Mouse (Mus musculus): ENCODE measurements around the gene Lgals3bp.

Gene Lgals3bp

GRCm38 (mm10) chr11:118401760-118402280 lies at the start of gene Lgals3bp:
Lgals3bp (minus strand) TSS chr11:118402092.
- no peak for DNase-seq (ENCODE audit: low read depth)

DNA sequence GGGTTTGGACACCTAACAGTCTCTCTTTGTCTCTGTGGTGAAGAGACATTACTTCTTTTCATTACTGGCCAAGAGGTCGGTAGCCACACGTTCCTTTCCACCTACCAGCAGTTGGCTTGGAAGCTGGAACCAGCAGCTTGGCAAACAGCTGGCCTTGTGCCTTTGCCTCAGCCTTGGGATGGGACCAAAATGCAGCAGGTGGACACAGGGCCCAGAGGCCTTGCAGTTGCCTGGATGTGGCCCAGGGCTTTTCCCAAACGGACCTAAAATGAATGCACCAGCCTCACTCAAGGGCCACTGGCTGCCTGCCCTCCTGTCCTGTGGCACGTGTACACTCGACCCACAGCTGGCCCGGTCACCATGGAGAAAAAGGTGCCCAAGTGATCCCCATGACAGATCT lies 49.3 kb upstream of the Lgals3bp start:
- no peak for DNase-seq (ENCODE audit: low read depth)

DNA sequence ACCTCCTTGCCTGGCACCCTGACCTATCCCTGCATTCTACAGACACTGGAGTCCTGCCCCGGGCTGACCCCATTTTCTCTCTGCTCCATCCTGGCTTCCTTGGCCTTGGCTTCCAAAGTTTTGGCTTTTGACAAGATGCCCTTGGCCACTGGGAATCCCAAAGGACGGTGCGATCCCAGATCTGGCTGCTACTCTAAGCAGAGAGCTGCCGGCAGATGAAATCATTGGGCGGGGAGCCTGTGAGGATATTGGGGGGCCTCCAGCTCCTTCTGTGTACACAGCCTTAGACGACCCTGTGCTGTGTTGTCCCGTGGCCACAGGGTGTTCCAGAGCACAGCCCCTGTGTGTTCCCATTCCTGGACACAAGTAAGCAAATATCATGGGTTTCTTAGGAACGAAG lies 46.5 kb upstream of the Lgals3bp start:
- DNase-seq (ENCODE audit: low read depth) = no peak

DNA sequence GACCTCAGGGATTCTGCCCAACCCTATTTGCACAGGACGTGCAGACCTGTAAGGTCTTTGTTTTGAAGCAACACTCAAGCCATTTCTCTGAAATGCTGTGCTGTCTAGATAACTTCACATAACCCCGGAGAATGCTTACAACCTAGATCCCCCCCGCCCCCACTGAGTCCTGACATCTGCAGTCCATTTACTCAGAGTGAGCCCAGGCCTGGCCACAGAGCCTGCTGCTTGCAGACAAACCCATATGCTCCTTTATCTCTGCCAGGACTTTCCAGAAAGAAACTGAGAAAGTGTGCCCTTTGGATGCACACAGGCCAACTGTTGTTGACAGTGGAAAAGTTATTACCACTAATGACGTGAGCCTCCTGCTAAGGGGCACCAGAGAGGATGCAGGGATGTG lies 45.5 kb upstream of the Lgals3bp start:
- DNase-seq (ENCODE audit: low read depth) = no peak

- peak; percentile 64 for DNase-seq (ENCODE audit: low read depth)
Measured at GRCm38 (mm10) chr11:118445843-118446242, 44.0 kb upstream of the Lgals3bp start.

DNA sequence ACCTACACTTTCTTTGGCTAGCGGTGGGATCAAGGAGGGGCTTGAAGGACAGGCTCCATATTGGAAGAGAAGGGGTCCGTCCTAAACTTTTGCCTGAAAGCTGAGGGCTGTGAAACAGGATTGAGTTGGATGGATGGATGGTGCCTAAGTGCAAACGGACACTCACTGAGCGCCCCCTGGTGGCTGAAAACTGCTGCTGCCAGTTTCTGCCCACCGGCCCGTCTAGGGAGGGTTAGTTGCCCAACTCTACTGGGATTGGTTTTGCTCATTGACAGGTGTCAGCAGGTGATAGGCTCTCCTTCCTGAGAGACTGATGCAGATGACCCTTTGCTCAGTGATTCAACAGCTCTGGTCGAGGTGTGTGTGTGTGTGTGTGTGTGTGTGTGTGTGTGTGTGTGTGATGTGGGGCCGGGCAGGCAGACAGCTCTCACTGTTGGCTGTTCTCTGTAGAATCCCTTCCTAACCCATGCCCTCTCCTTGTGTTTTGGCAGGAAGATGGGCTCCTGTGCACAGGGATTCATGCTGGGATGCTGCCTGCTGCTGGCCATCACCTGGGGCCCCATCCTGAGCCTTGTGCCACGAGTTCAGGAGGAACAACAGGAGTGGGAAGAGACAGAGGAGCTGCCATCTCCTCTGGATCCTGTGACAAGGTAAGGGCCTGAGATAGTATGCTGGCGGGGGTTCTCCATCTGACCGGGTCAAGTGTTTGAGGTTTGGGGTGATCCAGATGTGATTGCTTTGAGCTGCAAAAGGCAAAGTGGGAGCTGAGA lies 41.5 kb upstream of the Lgals3bp start:
- no peak for DNase-seq (ENCODE audit: low read depth)

GRCm38 (mm10) chr11:118442691-118443090 lies 40.8 kb upstream of the Lgals3bp start:
- DNase-seq (ENCODE audit: low read depth) = no peak

GRCm38 (mm10) chr11:118438665-118439414 lies 36.9 kb upstream of the Lgals3bp start:
- DNase-seq (ENCODE audit: low read depth) = no peak

DNA sequence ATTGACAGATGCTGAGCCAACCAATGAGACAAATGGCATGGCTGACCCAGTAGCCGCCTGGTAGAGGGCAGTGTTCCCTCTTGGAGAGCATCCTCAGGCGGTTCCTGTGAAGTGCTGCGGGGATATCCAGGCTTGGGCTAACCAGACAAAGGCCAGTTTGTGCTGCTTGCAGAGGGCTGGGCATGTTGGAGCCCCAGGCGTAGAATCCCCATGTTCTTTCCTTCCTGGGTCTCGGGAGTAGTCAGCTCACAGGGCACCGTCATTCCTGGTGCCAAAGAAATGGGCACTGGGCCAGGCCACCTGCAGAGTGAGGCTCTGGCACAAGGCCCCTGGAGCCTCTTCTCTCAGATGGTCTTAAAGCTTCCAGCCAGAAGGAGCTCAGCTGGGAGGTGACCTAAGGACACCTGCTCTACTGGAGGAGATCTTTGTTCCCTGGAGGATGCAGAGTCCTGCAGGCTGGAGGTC lies 34.6 kb upstream of the Lgals3bp start:
- no peak for DNase-seq (ENCODE audit: low read depth)

DNA sequence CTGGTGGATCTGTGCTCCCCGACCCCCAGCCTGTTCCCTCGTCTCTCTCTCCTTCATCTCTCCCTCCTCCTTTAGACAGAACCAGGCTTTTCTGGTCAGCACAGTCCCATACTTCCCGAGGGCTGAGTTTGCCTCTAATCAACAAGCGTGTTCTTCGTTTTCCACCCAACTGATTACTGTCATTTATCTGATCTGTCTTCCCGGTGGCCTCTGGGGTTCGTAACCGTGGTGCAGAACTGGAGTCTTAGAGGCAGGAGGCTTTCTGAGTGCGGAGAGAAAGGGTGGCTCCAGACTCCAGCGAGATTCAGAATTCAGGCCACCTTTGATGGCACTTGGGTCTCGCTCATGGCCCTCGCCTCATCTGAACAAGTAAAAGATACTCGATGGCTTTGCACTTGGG lies 32.2 kb upstream of the Lgals3bp start:
- DNase-seq (ENCODE audit: low read depth) = no peak

- no peak for DNase-seq (ENCODE audit: low read depth)
Measured at GRCm38 (mm10) chr11:118433398-118433868, 31.5 kb upstream of the Lgals3bp start.

- no peak for DNase-seq (ENCODE audit: low read depth)
Measured at GRCm38 (mm10) chr11:118431100-118431948, 29.4 kb upstream of the Lgals3bp start.

- no peak for DNase-seq (ENCODE audit: low read depth)
Measured at GRCm38 (mm10) chr11:118430291-118430885, 28.5 kb upstream of the Lgals3bp start.

DNA sequence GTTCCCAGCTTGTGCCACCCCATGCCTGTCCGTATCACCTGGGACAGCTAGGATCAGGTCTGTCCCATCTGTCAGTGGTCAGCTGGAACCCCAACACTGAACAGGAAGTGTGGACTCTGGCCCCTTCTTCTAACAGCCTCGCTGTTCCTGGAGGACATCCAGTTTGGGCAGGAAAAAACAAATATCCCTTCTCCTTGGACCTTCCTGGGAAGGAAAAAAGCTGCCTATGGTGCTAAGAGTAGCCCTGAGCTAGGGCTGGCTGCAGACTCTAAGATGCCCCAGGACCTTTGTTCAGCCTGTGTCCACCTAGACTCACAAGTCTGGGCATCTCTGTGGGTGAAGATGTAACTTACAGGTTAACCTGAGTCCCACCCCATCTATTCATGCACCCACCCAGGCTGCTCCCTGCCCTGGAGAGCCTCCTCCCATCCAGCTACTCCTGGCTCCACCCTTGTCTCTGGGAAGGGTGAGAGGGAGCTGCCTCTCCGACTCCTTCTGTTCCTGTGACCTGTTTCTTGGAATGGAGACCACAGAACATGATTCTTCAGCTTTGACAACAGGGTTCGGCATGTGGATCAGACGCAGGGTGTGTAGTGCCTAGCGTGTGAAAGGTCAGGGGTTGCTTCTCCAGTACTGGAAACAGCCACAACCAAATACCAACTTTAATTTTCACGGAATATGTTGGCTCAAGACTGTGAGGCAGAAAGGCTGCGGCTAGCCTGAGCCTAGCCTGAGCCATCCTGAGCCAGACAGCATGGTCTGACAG lies 27.2 kb upstream of the Lgals3bp start:
- DNase-seq (ENCODE audit: low read depth) = no peak

GRCm38 (mm10) chr11:118428460-118428868 lies 26.6 kb upstream of the Lgals3bp start:
- DNase-seq (ENCODE audit: low read depth) = no peak

DNA sequence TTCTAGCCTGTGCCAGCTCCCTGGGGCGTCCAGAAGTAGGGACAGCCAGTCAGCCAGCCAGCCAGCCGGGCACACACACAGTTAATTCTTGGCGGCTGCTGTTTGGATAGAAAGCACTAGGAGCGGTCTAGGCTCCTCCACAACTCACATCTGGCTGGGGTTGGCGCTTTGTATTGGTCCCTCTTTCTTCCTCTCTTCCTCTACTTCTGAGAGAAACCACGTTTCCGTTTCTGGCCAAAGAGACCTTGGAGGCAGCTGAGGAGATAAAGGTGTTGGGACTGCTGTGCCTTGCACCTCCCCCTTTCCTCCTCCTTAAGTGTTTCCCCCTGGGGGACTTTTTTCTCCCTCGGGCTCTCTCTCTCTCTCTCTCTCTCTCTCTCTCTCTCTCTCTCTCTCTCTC lies 26.1 kb upstream of the Lgals3bp start, which contains the start of gene C1qtnf1:
TSS of gene C1qtnf1 (plus strand) at position 218 of the 400 bp plus-strand sequence.
- DNase-seq (ENCODE audit: low read depth) = no peak

DNA sequence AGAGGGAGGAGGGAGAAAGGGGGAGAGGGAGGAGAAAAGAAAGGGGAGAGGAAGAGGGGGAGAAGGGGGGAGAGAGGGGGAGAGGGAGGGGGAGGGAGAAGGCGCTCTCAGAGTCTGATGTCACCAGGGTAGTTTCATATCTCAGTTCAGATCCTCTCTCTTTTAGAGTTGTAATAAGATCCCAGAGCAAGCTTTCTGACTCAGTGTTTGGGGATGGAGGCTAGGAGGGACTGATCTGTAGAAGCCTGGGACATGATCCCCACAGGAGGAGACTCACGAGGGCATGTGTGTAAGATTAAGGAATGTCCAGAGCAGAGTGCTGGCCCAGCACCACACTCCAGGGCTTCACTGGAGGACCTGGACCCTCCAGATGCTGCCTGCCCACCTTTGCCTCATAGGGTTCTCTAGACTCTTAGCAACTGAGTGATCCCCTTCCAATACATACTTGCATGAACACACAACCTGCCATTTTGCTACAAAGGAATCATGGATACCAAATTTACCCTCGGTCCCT lies 25.4 kb upstream of the Lgals3bp start:
- DNase-seq (ENCODE audit: low read depth) = no peak

DNA sequence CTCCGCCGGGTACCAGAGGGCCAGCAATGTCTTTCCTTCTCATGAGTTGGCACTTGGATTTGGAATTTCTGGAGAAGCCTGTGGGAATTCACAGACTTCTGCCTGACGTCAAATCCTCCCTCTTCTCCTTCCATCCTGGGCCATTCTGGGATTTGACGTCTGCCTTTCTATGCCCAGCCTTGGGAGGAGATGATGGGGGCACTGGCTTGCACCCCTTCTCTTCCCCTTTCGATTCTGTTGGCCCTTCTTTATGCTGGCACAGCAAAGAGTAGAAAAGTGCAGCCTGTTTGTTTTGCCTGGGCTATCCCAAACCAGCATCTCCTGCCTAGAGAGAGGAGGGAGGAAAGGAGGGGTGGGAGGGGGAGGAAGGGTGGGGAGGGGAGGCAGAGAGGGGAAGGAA lies 24.9 kb upstream of the Lgals3bp start:
- DNase-seq (ENCODE audit: low read depth) = no peak

GRCm38 (mm10) chr11:118424621-118425335 lies 22.9 kb upstream of the Lgals3bp start:
- DNase-seq (ENCODE audit: low read depth) = no peak
